ENCODE assay signal across 16 mouse cellular contexts in genomic region chr2:14464438-14464837, GRCm38 (mm10).
DNase-seq lines count a peak whose midpoint lies in the region; ATAC-seq and TF ChIP-seq lines count a peak whose summit lies in the region.
"Had no signal": no experiment of that assay in that cellular context is flagged by ENCODE, and none has a peak within 500 bp of the region (broad histone marks: within the 10 kb centered on the region; RNA-seq: fewer than 3 reads in every experiment).

No protein-coding gene starts in this region.

- ATAC-seq in hindbrain, postnatal 0 days: no peak
- no peak for ATAC-seq in hindbrain, embryonic 13.5 days (ENCODE audit: low FRiP score)
- no peak for ATAC-seq in midbrain, embryonic 14.5 days (ENCODE audit: low FRiP score, low TSS enrichment)
- no peak for ATAC-seq in midbrain, embryonic 13.5 days
- ATAC-seq in embryonic facial prominence, embryonic 14.5 days (ENCODE audit: low read depth): no peak
- ATAC-seq in activated CD4-positive, CD25-positive, alpha-beta regulatory T cell, adult 4 months: no peak
- ATAC-seq: hindbrain, embryonic 16.5 days had no signal

- H3K4me1 ChIP-seq in hindbrain, postnatal 0 days (ENCODE audit: insufficient read depth, low read length): no peaks in the 10 kb centered on the region
- H3K4me1 ChIP-seq in hindbrain, embryonic 13.5 days (replicated peaks): no peaks in the 10 kb centered on the region
- H3K4me1 ChIP-seq in midbrain, embryonic 14.5 days (ENCODE audit: control insufficient read depth, insufficient read depth, low read length): no peaks in the 10 kb centered on the region
- no peaks in the 10 kb centered on the region for H3K4me1 ChIP-seq in midbrain, embryonic 13.5 days (replicated peaks)
- H3K4me1 ChIP-seq in embryonic facial prominence, embryonic 14.5 days (ENCODE audit: control insufficient read depth, insufficient read depth, low read length): 0 out of 2 replicates have a peak, but pooled peaks cover 6% of the 10 kb centered on the region

- no peaks in the 10 kb centered on the region for H3K9me3 ChIP-seq in hindbrain, postnatal 0 days (ENCODE audit: low read length)
- no peaks in the 10 kb centered on the region for H3K9me3 ChIP-seq in hindbrain, embryonic 13.5 days
- no peaks in the 10 kb centered on the region for H3K9me3 ChIP-seq in midbrain, embryonic 14.5 days (ENCODE audit: control insufficient read depth, low read length)
- H3K9me3 ChIP-seq in midbrain, embryonic 13.5 days: no peaks in the 10 kb centered on the region
- H3K9me3 ChIP-seq in embryonic facial prominence, embryonic 14.5 days (ENCODE audit: control insufficient read depth, low read length): no peaks in the 10 kb centered on the region
- H3K9me3 ChIP-seq: limb, embryonic 15.5 days had no signal

- no peaks in the 10 kb centered on the region for H3K27me3 ChIP-seq in hindbrain, postnatal 0 days (ENCODE audit: insufficient read depth, low read length)
- no peaks in the 10 kb centered on the region for H3K27me3 ChIP-seq in hindbrain, embryonic 13.5 days
- H3K27me3 ChIP-seq in midbrain, embryonic 14.5 days (ENCODE audit: control insufficient read depth, insufficient read depth, low read length): no peaks in the 10 kb centered on the region
- no peaks in the 10 kb centered on the region for H3K27me3 ChIP-seq in midbrain, embryonic 13.5 days
- no peaks in the 10 kb centered on the region for H3K27me3 ChIP-seq in embryonic facial prominence, embryonic 14.5 days (replicated peaks; ENCODE audit: control insufficient read depth, insufficient read depth, low read length)
- H3K27me3 ChIP-seq: CH12.LX; limb, embryonic 15.5 days had no signal

- TF ChIP-seq CTCF in hindbrain, postnatal 0 days (IDR thresholded peaks at IDR 0.05; ENCODE audit: low read depth): no peak

- no peak overlapping the region for H3K27ac ChIP-seq in hindbrain, postnatal 0 days
- no peak overlapping the region for H3K27ac ChIP-seq in hindbrain, embryonic 13.5 days
- no peak overlapping the region for H3K27ac ChIP-seq in midbrain, embryonic 14.5 days (replicated peaks; ENCODE audit: low read depth, low read length)
- no peak overlapping the region for H3K27ac ChIP-seq in midbrain, embryonic 13.5 days
- no peak overlapping the region for H3K27ac ChIP-seq in embryonic facial prominence, embryonic 14.5 days (replicated peaks; ENCODE audit: low read depth, low read length)
- H3K27ac ChIP-seq: limb, embryonic 15.5 days had no signal

- H3K4me3 ChIP-seq in hindbrain, postnatal 0 days (ENCODE audit: low read length): no peak overlapping the region
- no peak overlapping the region for H3K4me3 ChIP-seq in hindbrain, embryonic 13.5 days
- no peak overlapping the region for H3K4me3 ChIP-seq in midbrain, embryonic 14.5 days (replicated peaks; ENCODE audit: low read depth, low read length)
- H3K4me3 ChIP-seq in midbrain, embryonic 13.5 days (replicated peaks): no peak overlapping the region
- H3K4me3 ChIP-seq in embryonic facial prominence, embryonic 14.5 days (ENCODE audit: low read depth, low read length): no peak overlapping the region
- H3K4me3 ChIP-seq: limb, embryonic 15.5 days had no signal

- H3K36me3 ChIP-seq in hindbrain, postnatal 0 days (ENCODE audit: insufficient read depth, low read length): no peaks in the 10 kb centered on the region
- no peaks in the 10 kb centered on the region for H3K36me3 ChIP-seq in hindbrain, embryonic 13.5 days
- H3K36me3 ChIP-seq in midbrain, embryonic 14.5 days (ENCODE audit: control insufficient read depth, insufficient read depth, low read length): no peaks in the 10 kb centered on the region
- H3K36me3 ChIP-seq in midbrain, embryonic 13.5 days: no peaks in the 10 kb centered on the region
- no peaks in the 10 kb centered on the region for H3K36me3 ChIP-seq in embryonic facial prominence, embryonic 14.5 days (ENCODE audit: control insufficient read depth, insufficient read depth, low read length)
- H3K36me3 ChIP-seq: limb, embryonic 15.5 days had no signal

- H3K4me2 ChIP-seq in hindbrain, postnatal 0 days (ENCODE audit: low read depth, low read length): no peak overlapping the region
- H3K4me2 ChIP-seq in hindbrain, embryonic 13.5 days: no peak overlapping the region
- H3K4me2 ChIP-seq in midbrain, embryonic 14.5 days (ENCODE audit: low read length): no peak overlapping the region
- no peak overlapping the region for H3K4me2 ChIP-seq in midbrain, embryonic 13.5 days (replicated peaks)
- no peak overlapping the region for H3K4me2 ChIP-seq in embryonic facial prominence, embryonic 14.5 days (ENCODE audit: low read depth, low read length)
- H3K4me2 ChIP-seq: limb, embryonic 15.5 days had no signal

- H3K9ac ChIP-seq in hindbrain, postnatal 0 days (replicated peaks; ENCODE audit: low read length): no peak overlapping the region
- no peak overlapping the region for H3K9ac ChIP-seq in hindbrain, embryonic 13.5 days
- H3K9ac ChIP-seq in midbrain, embryonic 14.5 days (replicated peaks; ENCODE audit: low read length): no peak overlapping the region
- H3K9ac ChIP-seq in midbrain, embryonic 13.5 days (replicated peaks): no peak overlapping the region
- no peak overlapping the region for H3K9ac ChIP-seq in embryonic facial prominence, embryonic 14.5 days (ENCODE audit: low read depth, low read length)
- H3K9ac ChIP-seq: limb, embryonic 15.5 days had no signal

- peak; percentile 10 to 14 for DNase-seq in cerebellum, postnatal 10 days
- DNase-seq in cerebellum, adult 9-11 months: no peak
- peak; percentile 47 for DNase-seq in hindbrain, postnatal 0 days (ENCODE audit: low spot score)
- peak; percentile 30 for DNase-seq in midbrain, embryonic 14.5 days
- DNase-seq in embryonic facial prominence, embryonic 14.5 days (ENCODE audit: low spot score): peak; percentile 81
- DNase-seq: adrenal gland, postnatal 10 days; cerebellum, adult 9-10 months; gastrocnemius, postnatal 14 days; kidney, adult 2 months; layer of hippocampus, postnatal 36 days had no signal

- WGBS in hindbrain, postnatal 0 days: 65% methylated on average over 1 of the region's 1 CpGs
- 74% methylated on average over 1 of the region's 1 CpGs for WGBS in hindbrain, embryonic 13.5 days
- 74% methylated on average over 1 of the region's 1 CpGs for WGBS in midbrain, embryonic 14.5 days
- WGBS in midbrain, embryonic 13.5 days: 77% methylated on average over 1 of the region's 1 CpGs
- WGBS in embryonic facial prominence, embryonic 14.5 days: 18% methylated on average over 1 of the region's 1 CpGs
